Mouse (Mus musculus) cortical plate, adult 2 months (tissue): ENCODE measurements around the gene Bpi. TPM values are rescaled to one million over a fixed set of nuclear protein-coding genes. Genes with fewer than 3 reads are reported as not detected.

Experiments used
- H3K27ac ChIP-seq: fragments of 200-500 bp; 2 replicates; pipeline ENCODE4 v1.5.1; 2012; ENCODE audit warnings: low read length, control low read depth, inconsistent platforms; ENCODE audit not compliant: insufficient read depth
- H3K4me1 ChIP-seq: fragments of 200-500 bp; 2 replicates; pipeline ENCODE4 v1.6.1; 2011; ENCODE audit warnings: low read length; ENCODE audit not compliant: control insufficient read depth, insufficient read depth
- H3K4me3 ChIP-seq: fragments of 200-500 bp; 2 replicates; pipeline ENCODE4 v1.5.1; 2011; ENCODE audit warnings: mild to moderate bottlenecking, low read length, control low read depth; ENCODE audit not compliant: insufficient read depth
- CTCF ChIP-seq: fragments of 200-500 bp; IDR thresholded peaks from 2 replicates; pipeline ENCODE4 v1.5.1; 2011; ENCODE audit warnings: mild to moderate bottlenecking, control low read depth, low read length; ENCODE audit not compliant: insufficient read depth; ENCODE audit errors: extremely low read depth
- POLR2A ChIP-seq: fragments of 200-500 bp; IDR thresholded peaks from 2 replicates; pipeline ENCODE4 v1.6.1; 2011; ENCODE audit warnings: mild to moderate bottlenecking, low read length, control low read depth; ENCODE audit not compliant: insufficient read depth; ENCODE audit errors: extremely low read depth
- polyA plus RNA-seq: library from polyadenylated mRNA; depleted of rRNA; stranded (reverse); fragments of >200 nt; gene quantifications from 2 replicates; pipeline ENCODE4 v1.2.3, GENCODE M21; 2012

The Bpi gene
- polyA plus RNA-seq, 1 experiment: not detected

DNA sequence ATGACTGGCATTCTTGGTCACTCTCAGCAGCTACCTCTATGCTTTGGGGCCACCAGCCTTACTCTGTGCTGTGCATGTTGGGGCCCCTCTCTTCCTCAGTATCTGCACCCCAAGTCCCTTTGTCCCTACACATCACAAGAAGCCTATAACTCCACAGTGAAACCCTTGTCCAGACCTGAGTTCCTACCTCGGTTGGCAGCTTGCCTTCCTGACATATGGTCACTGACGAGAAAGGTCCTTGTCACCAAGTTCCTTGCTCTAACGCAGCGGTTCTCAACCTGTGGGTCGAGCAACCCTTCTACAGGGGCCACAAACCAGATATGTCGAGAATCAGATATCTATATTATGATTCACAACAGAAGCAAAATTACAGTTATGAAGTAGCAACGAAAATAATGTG lies 25.2 kb downstream of the Bpi start:
- Histone ChIP-seq H3K4me3 (no peak overlapping the region), H3K27ac (no peak overlapping the region), H3K4me1 (no peaks in the 10 kb centered on the region)
- TF ChIP-seq CTCF: no peak
- TF ChIP-seq POLR2A: no peak

DNA sequence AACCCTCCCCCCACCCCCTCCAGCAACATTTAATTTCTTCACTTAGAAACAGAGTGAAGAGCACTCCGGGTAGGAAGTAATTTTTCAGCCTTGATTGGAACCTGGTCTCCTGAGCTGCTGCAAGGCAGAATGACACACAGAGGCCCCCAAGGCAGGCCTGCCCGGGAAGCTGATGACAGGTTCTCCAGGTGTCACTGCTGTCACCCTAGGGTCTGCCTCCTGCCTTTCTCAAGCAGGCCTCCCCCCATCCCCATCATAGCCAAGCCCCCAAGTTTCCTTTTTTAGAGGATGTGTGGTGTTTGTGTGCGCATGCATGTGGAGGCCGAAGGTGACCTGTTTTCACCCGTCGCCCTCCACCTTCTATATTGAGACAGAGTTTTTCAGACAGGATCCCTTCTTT lies 25.9 kb downstream of the Bpi start:
- no peak overlapping the region for H3K27ac ChIP-seq
- TF ChIP-seq CTCF (no peak), POLR2A (no peak)
- no peak overlapping the region for H3K4me3 ChIP-seq
- H3K4me1 ChIP-seq: no peaks in the 10 kb centered on the region

DNA sequence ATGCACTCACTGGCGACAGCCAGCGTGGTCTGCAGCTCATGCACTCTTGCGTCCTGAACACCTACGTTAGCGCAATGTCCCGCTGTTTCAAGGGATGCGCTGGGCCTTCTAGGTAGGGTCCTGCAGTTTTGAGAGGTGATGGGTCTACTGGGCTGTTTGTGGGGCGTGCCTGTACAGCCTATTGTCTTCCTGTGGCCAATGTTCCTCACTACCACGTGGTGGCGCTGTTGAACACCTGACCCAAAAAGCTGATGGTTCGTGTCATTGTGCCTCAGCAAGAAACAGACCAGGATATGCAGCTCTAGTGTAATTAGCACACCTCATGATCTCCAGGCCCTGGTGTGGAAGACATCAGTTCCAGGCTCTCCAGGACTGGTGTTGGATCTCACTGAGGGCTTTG lies 26.7 kb downstream of the Bpi start:
- peak; percentile 88 for TF ChIP-seq CTCF
- TF ChIP-seq POLR2A: no peak
- H3K4me3 ChIP-seq: no peak overlapping the region
- H3K4me1 ChIP-seq: no peaks in the 10 kb centered on the region

DNA sequence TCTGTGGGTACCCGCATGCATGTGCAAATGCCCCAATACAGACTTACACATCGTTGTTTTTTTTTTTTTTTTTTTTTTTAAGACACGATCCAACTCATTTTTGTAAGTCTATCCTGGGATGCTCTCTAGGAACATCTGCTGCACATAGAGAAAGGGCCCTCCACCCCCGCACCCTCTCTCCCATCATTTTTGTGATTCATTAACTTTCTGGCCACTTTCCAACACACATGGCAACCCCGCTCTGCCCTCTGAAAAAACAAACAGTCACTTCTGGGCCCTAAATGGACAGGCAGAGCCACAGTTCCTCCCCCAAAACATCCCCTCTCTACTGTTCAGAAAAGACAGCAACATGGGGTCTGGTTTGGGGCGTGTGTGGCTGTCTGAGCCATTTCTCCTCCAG lies 27.8 kb downstream of the Bpi start:
- Histone ChIP-seq H3K4me1 (no peaks in the 10 kb centered on the region), H3K27ac (no peak overlapping the region), H3K4me3 (no peak overlapping the region)
- no peak for TF ChIP-seq CTCF
- no peak for TF ChIP-seq POLR2A

More for the DNA sequence above, 26.7 kb downstream of the Bpi start:
- H3K27ac ChIP-seq: no peak overlapping the region

DNA sequence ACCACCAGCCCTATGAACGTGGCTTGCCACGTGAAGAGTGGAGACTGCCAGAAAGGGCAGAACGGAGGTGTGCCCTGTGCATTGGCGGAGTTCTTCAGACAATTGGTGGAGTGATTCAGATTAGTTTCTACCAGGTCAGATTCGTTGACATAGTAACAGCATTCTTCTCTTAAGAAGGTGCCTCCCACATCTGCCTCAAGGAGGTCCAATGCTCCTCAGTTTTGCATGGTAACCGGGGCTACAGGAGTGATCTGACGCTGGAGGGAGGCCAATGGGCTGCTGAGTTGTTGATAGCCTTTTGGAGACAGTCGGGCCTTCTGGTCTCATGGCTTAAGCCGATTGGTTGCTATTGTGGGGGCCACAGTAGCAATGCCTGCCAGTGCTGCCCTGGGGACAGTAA lies 37.8 kb downstream of the Bpi start:
- Histone ChIP-seq H3K4me1 (no peaks in the 10 kb centered on the region; the same call in 1 of the 2 replicates), H3K27ac (no peak overlapping the region), H3K4me3 (no peak overlapping the region)
- TF ChIP-seq CTCF: no peak
- no peak for TF ChIP-seq POLR2A

DNA sequence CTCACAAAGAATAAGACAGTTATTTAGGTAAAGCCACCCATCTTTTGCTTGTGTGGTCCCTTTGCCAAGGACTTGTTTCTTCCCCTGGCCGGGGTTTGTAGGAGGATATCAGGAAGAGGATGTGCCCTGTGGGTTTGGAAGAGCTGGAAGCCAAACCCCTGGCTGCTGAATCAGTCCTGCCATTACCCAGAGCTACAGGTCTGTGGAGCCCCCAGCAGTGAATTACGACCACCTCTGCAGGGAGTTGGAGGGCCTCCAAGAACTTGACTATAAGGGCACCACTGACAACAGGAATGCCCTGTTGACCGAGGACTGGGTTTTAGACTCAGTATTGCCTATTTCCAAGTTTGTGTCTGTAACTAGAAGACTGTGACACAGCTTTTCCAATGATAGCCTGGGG lies 41.3 kb downstream of the Bpi start:
- Histone ChIP-seq H3K4me1 (no peaks in the 10 kb centered on the region; the same call in 1 of the 2 replicates), H3K4me3 (no peak overlapping the region), H3K27ac (no peak overlapping the region)
- TF ChIP-seq POLR2A: no peak
- TF ChIP-seq CTCF: no peak

DNA sequence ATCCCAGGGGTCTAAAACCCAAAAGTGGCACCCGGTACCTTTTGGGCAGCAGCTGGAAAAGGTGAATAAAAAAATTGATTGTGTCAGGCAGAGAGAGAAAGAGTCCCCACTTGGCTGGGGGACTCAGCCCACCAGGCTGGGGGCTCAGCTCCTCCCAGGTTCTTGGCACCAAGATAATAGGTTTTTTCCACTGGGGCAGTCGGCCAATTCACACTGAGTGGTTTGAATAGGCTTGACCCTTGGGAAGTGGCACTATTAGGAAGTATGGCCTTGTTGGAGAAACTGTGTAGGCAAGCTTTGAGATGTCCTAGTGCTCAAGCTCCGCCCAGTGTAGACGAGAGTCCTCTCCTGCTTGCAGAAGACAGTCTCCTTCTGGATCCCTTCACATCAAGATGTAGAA lies 41.8 kb downstream of the Bpi start:
- H3K4me1 ChIP-seq: no peaks in the 10 kb centered on the region; the same call in 1 of the 2 replicates
- no peak overlapping the region for H3K4me3 ChIP-seq
- no peak for TF ChIP-seq POLR2A
- no peak for TF ChIP-seq CTCF
- H3K27ac ChIP-seq: no peak overlapping the region

DNA sequence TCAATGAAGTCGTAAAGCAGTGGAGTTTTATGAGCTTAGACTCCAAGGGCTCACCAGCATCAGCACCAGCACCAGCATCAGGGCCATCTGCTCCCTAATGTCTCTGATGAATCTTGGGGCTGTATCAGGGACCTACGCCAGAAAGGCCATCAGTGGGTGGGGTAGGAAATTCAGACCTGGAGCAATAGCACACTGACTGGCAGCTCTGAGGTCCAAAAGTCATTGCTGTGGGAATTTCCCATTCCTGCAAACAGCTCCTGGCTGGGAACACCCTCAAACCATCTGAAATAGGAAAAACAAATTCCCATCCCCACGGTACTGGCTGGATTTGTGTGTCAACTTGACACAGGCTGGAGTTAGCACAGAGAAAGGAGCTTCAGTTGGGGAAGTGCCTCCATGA lies 44.9 kb downstream of the Bpi start:
- Histone ChIP-seq H3K4me3 (no peak overlapping the region), H3K27ac (no peak overlapping the region), H3K4me1 (no peaks in the 10 kb centered on the region)
- no peak for TF ChIP-seq POLR2A
- no peak for TF ChIP-seq CTCF

DNA sequence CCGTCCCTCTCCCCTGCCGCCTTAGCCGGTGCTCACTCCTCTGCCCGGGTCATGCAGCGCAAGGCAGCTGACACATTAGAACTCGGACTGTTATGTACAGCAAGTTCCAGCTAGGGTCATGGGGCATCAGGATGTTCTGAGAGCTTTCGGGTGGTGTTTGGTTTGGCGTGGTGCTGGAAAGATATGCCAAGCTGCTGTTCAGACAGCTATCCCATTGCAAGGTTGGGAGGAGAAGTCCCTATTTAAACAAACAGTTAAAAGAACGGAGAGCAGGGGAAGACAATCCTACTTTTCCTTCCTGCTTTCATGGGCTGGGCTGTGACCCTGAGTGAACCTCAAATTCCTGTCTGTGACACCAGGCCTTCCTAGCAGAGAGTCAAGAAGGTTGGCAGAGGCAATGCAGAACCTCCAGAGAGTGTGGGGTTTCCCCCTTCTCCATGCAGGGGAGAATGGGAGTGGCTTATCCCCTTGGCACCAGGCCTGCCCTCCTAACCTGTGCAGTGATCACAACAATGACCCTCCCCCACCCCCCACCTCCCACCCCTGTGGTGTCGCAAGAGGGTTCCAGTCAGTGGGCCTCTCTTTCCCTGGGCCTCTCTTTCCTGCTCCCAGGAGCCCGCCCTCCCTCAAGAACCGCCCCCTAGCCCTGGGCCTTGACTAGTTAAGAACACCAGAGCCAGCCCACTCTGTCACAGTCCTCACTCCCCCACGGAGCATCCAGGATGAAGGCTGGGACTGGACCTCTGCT lies 48.2 kb downstream of the Bpi start, which contains the start of gene Lbp:
Lbp (plus strand) TSS at position 546 of the 748 bp plus-strand sequence.
- Histone ChIP-seq H3K27ac (no peak within 1 kb of the TSS), H3K4me1 (peaks cover 2% of the 10 kb centered on the region), H3K4me3 (no peak within 1 kb of the TSS)
- no peak for TF ChIP-seq POLR2A
- no peak for TF ChIP-seq CTCF

DNA sequence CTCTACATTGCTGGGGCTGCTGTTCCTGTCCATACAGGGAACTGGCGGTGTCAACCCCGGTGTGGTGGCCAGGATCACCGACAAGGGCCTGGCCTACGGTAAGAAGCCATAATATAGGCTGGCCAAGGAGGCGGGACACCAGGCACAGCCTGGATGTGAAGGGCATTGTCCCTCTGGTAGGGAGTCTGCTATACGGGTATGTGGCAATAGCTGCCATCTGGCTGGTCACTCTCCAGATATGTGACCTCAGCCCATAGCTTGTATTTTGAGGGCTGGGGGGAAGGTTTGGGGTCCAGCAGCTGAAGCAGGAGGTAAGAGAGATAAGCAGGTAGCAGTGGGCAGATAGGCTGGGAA lies 48.8 kb downstream of the Bpi start:
- Histone ChIP-seq H3K27ac (no peak overlapping the region), H3K4me1 (peaks cover 2% of the 10 kb centered on the region), H3K4me3 (no peak overlapping the region)
- no peak for TF ChIP-seq CTCF
- no peak for TF ChIP-seq POLR2A
